Mouse (Mus musculus): ENCODE results near the gene Tex30. TPM values are rescaled to one million over a fixed set of nuclear protein-coding genes. Genes with fewer than 3 reads are reported as not detected.

The Tex30 gene
- 3.7 and 5.0 TPM in 2 replicates for polyA plus RNA-seq (2012; rRNA removed)

GRCm38 (mm10) chr1:44102259-44102717 is at the start of gene Tex30:
Gene Tex30 (minus strand): TSS chr1:44102441.
- Histone ChIP-seq H3K4me3 (replicated peaks; ENCODE audit: extremely low read depth, low read depth, low read length) (peak within 1 kb of the TSS; percentile 72), H3K4me1 (ENCODE audit: control insufficient read depth, insufficient read depth, low read length) (no peaks in the 10 kb centered on the region)
- TF ChIP-seq CTCF (IDR thresholded peaks at IDR 0.05; ENCODE audit: insufficient read depth, low read length) = no peak
- peak; percentile 73; the same call in 1 of the 2 replicates for TF ChIP-seq POLR2A (IDR thresholded peaks at IDR 0.05; ENCODE audit: borderline replicate concordance, extremely low read depth, low read depth, low read length)
- DNase-seq = peak; percentile 88
- under 1% methylated on average over 55 of the region's 55 CpGs for WGBS

GRCm38 (mm10) chr1:44148706-44149105 is 46.5 kb upstream of the Tex30 start:
- H3K4me1 ChIP-seq (ENCODE audit: control insufficient read depth, insufficient read depth, low read length) = peaks cover 5% of the 10 kb centered on the region
- WGBS = 14% methylated on average over 6 of the region's 6 CpGs
- no peak for DNase-seq
- TF ChIP-seq CTCF (IDR thresholded peaks at IDR 0.05; ENCODE audit: insufficient read depth, low read length) (no peak), POLR2A (IDR thresholded peaks at IDR 0.05; ENCODE audit: borderline replicate concordance, extremely low read depth, low read depth, low read length) (no peak)
- peak overlapping the region; percentile 49 for H3K4me3 ChIP-seq (replicated peaks; ENCODE audit: extremely low read depth, low read depth, low read length)

- Histone ChIP-seq H3K4me1 (ENCODE audit: control insufficient read depth, insufficient read depth, low read length) (peaks cover 5% of the 10 kb centered on the region), H3K4me3 (replicated peaks; ENCODE audit: extremely low read depth, low read depth, low read length) (peak within 1 kb of the TSS; percentile 83)
- TF ChIP-seq POLR2A (IDR thresholded peaks at IDR 0.05; ENCODE audit: borderline replicate concordance, extremely low read depth, low read depth, low read length) = peak; percentile 92; the same call in 1 of the 2 replicates
- TF ChIP-seq CTCF (IDR thresholded peaks at IDR 0.05; ENCODE audit: insufficient read depth, low read length) = no peak
- WGBS = under 1% methylated on average over 66 of the region's 66 CpGs
- peak; percentile 86 for DNase-seq
These were observed 45.5 kb upstream of the Tex30 start, which contains the start of gene Ercc5 for GRCm38 (mm10) chr1:44147563-44148381. Gene Ercc5 (plus strand): TSS chr1:44147744.

- TF ChIP-seq CTCF (IDR thresholded peaks at IDR 0.05; ENCODE audit: insufficient read depth, low read length) (no peak), POLR2A (IDR thresholded peaks at IDR 0.05; ENCODE audit: borderline replicate concordance, extremely low read depth, low read depth, low read length) (no peak)
- H3K4me1 ChIP-seq (ENCODE audit: control insufficient read depth, insufficient read depth, low read length) = peaks cover 3% of the 10 kb centered on the region; the same call in 1 of the 2 replicates
- 79% methylated on average over 5 of the region's 5 CpGs for WGBS
- no peak for DNase-seq
- H3K4me3 ChIP-seq (replicated peaks; ENCODE audit: extremely low read depth, low read depth, low read length) = no peak overlapping the region
These were observed 40.5 kb upstream of the Tex30 start for GRCm38 (mm10) chr1:44142747-44143146.

- no peak overlapping the region for H3K4me3 ChIP-seq (replicated peaks; ENCODE audit: extremely low read depth, low read depth, low read length)
- TF ChIP-seq CTCF (IDR thresholded peaks at IDR 0.05; ENCODE audit: insufficient read depth, low read length) = no peak
- TF ChIP-seq POLR2A (IDR thresholded peaks at IDR 0.05; ENCODE audit: borderline replicate concordance, extremely low read depth, low read depth, low read length) = no peak
- no peaks in the 10 kb centered on the region for H3K4me1 ChIP-seq (ENCODE audit: control insufficient read depth, insufficient read depth, low read length)
- 54% methylated on average over 4 of the region's 4 CpGs for WGBS
- no peak for DNase-seq
These were observed 38.0 kb upstream of the Tex30 start for GRCm38 (mm10) chr1:44140232-44140631.

- no peak overlapping the region for H3K4me3 ChIP-seq (replicated peaks; ENCODE audit: extremely low read depth, low read depth, low read length)
- no peaks in the 10 kb centered on the region for H3K4me1 ChIP-seq (ENCODE audit: control insufficient read depth, insufficient read depth, low read length)
- TF ChIP-seq POLR2A (IDR thresholded peaks at IDR 0.05; ENCODE audit: borderline replicate concordance, extremely low read depth, low read depth, low read length) (no peak), CTCF (IDR thresholded peaks at IDR 0.05; ENCODE audit: insufficient read depth, low read length) (no peak)
- DNase-seq = no peak
- WGBS = 71% methylated on average over 4 of the region's 4 CpGs
These were observed 27.8 kb upstream of the Tex30 start for GRCm38 (mm10) chr1:44129929-44130581.

- Histone ChIP-seq H3K4me1 (ENCODE audit: control insufficient read depth, insufficient read depth, low read length) (no peaks in the 10 kb centered on the region), H3K4me3 (replicated peaks; ENCODE audit: extremely low read depth, low read depth, low read length) (no peak overlapping the region)
- no peak for DNase-seq
- no peak for TF ChIP-seq CTCF (IDR thresholded peaks at IDR 0.05; ENCODE audit: insufficient read depth, low read length)
- no peak for TF ChIP-seq POLR2A (IDR thresholded peaks at IDR 0.05; ENCODE audit: borderline replicate concordance, extremely low read depth, low read depth, low read length)
- 95% methylated on average over 4 of the region's 4 CpGs for WGBS
These were observed 23.3 kb upstream of the Tex30 start for GRCm38 (mm10) chr1:44125590-44125989.

- WGBS = 53% methylated on average over 3 of the region's 3 CpGs
- Histone ChIP-seq H3K4me3 (replicated peaks; ENCODE audit: extremely low read depth, low read depth, low read length) (no peak overlapping the region), H3K4me1 (ENCODE audit: control insufficient read depth, insufficient read depth, low read length) (no peaks in the 10 kb centered on the region)
- TF ChIP-seq CTCF (IDR thresholded peaks at IDR 0.05; ENCODE audit: insufficient read depth, low read length) = no peak
- TF ChIP-seq POLR2A (IDR thresholded peaks at IDR 0.05; ENCODE audit: borderline replicate concordance, extremely low read depth, low read depth, low read length) = no peak
- no peak for DNase-seq
These were observed 20.0 kb upstream of the Tex30 start for GRCm38 (mm10) chr1:44122256-44122655.

- 17% methylated on average over 6 of the region's 6 CpGs for WGBS
- no peak for TF ChIP-seq POLR2A (IDR thresholded peaks at IDR 0.05; ENCODE audit: borderline replicate concordance, extremely low read depth, low read depth, low read length)
- TF ChIP-seq CTCF (IDR thresholded peaks at IDR 0.05; ENCODE audit: insufficient read depth, low read length) = no peak
- Histone ChIP-seq H3K4me1 (ENCODE audit: control insufficient read depth, insufficient read depth, low read length) (no peaks in the 10 kb centered on the region), H3K4me3 (replicated peaks; ENCODE audit: extremely low read depth, low read depth, low read length) (peak overlapping the region; percentile 76)
- no peak for DNase-seq
These were observed 17.8 kb upstream of the Tex30 start for GRCm38 (mm10) chr1:44120074-44120406.
